Mouse (Mus musculus) kidney, adult 2 months (tissue): ENCODE measurements around the gene Il17rd.

Experiments
- CTCF ChIP-seq: fragments of 200-500 bp; conservative IDR thresholded peaks from 2 replicates; pipeline ENCODE4 v1.5.1; 2011; ENCODE audit warnings: low read depth, mild to moderate bottlenecking, control low read depth, low read length, moderate library complexity, mixed read lengths; ENCODE audit not compliant: insufficient read depth, insufficient read length
- POLR2A ChIP-seq: fragments of 200-500 bp; IDR thresholded peaks from one replicate; pipeline ENCODE4 v1.6.1; 2011; ENCODE audit warnings: low read depth, low read length, control low read depth

DNA sequence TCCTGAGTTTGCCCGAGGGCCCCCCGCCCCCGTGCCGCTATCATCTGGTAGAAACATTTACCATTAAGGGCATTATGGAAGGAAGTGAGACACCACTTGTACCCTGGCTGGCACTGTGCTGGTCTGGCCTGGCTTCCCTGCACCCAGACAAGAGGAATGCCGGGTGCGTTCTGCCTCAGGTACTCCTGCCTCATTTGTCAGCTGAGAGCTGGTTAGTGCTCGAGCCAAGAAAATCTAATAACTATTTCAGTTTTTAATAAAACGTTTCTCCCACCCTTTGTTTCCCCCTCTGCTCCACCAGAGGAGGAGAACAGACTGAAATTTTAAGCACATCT lies 20.4 kb downstream of the Il17rd start:
- TF ChIP-seq CTCF (no peak), POLR2A (no peak)
